Mouse (Mus musculus): ENCODE measurements around the gene Vapa.

Gene Vapa

DNA sequence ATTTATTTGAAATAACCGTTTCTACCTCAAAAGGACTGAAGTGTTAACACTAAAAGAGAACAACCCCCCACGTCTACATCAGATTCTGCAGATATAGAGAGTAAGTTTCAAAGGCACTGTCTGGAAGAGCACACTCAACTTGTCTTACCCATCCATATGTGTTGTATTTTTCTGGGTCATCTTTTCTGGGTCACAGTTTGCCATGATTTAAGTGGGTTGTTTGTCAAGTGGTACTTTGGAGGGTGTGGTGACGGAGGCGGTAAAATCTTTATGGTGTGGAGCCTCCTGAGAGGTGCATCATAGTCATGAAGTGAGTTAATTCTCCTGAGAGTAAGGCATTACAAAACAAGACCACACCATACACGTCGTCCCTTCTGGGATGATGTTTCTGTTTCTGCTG, 12.2 kb upstream of the Vapa start:
- DNase-seq (ENCODE audit: low read depth, low spot score), result no peak

- DNase-seq (ENCODE audit: low read depth, low spot score), result no peak
Measured at GRCm38 (mm10) chr17:65623130-65623529, 9.8 kb upstream of the Vapa start.

- no peak for DNase-seq (ENCODE audit: low read depth, low spot score)
Measured at GRCm38 (mm10) chr17:65618431-65618830, 5.1 kb upstream of the Vapa start.

- no peak for DNase-seq (ENCODE audit: low read depth, low spot score)
Measured at GRCm38 (mm10) chr17:65615678-65616077, 2.3 kb upstream of the Vapa start.

DNA sequence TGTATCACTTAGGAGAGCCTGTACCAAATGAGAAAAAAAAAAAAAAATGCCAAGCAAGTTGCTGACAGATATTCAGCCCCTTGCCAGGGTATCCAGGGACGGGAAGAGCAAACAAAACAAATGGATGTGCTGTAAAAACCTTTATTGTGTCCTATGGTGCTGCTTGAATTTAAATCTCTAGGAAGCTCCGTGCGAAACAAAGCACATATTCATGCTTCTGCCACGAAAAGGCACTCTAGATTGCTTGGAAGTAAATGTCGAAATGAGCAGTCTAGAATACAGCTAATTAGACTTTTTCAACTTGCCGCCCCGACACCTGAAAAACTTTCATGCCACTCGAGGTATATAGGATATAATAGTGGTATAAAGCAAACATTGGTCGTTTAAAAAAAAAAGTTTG, 1.1 kb upstream of the Vapa start:
- DNase-seq (ENCODE audit: low read depth, low spot score), result no peak

DNA sequence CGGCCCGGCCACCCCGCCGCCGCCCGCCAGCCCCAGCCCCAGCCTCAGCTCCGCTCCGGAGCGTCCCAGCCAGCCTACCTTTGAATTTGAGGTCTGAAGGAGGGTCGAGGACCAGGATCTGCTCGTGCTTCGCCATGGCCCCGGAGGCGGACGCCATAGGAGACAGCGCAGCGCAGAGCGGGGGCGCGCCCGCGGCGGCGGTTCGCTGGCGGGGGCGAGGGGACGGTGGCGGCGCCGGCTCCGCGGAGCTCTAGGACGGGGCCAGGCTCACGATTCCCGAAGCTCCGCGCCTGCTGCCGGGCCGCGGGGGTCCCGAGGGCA, 253 bp downstream of the Vapa start:
- DNase-seq (ENCODE audit: low read depth, low spot score), result no peak

- DNase-seq (ENCODE audit: low read depth, low spot score), result peak; percentile 34
Measured at GRCm38 (mm10) chr17:65612391-65613141, 789 bp downstream of the Vapa start.

GRCm38 (mm10) chr17:65611721-65612120, 1.6 kb downstream of the Vapa start:
- DNase-seq (ENCODE audit: low read depth, low spot score), result no peak

GRCm38 (mm10) chr17:65608743-65609142, 4.6 kb downstream of the Vapa start:
- DNase-seq (ENCODE audit: low read depth, low spot score), result no peak

DNA sequence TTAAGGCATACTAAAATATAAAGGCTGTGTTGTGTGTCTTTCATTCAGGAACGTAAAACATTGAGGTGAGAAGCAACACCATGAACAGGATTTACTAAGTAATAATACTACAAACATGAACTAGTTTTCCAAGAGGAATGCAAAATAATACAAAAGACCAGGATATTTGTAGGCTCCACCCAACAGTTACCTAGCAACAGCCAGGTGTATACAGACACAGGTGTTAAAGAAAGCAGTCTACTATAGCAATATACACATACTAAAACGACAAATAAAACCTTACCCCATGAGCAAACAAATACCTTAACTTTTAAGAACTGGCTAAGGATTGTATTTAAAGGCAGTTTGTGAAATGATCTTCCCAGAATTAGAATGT, 5.1 kb downstream of the Vapa start:
- no peak for DNase-seq (ENCODE audit: low read depth, low spot score)

DNA sequence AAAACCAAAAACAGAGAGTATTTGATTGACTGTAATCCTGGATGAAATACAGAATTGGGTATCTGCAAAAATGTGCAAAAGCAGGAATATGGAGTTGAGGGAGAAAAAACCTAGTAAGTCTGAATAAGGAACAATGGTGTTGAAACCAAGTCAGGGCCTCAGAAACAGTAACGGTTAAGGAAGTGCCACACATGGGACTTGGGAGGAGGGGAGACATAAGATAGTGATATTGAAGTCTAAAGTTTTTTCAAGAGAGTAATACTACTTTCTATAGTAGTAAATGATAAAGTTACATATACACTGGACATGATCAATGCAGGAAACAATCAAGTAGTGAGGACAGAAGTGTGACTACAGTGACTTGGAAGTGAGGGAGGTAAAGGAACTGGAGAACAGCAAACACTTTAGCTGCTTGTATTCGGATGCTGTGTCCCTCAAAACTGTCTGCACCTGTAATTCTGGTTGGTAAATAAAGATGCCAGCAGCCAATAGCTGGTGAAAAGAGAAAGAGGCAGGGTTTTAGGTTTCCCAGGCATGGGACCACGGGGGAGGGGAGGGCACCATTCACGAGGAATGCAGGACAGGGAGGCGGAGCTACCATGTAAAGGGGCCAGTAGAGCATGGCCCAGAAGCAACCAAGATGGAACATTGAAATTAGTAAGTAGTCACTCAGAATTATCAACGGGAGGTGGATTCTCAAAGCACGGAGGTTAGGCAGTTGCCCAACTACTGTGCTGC, 5.6 kb downstream of the Vapa start:
- DNase-seq (ENCODE audit: low read depth, low spot score), result no peak

DNA sequence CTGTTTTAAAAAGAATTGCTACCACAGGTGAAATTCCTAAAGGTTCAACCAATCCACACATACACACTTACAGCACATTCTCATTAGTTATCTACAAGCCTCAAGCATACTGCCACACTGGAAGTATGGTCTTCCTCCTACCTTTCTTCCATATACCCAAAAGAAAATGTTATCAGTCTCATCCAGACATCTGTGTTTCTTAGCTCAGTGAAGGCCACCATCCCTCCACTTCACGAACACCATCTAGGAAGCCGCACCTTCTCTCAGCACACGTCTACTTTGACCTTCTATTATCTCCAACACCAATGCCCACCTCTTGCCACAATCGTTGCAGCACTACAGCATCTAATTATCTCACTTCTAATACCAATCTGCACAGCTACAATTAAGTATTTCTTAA, 7.3 kb downstream of the Vapa start:
- no peak for DNase-seq (ENCODE audit: low read depth, low spot score)

DNA sequence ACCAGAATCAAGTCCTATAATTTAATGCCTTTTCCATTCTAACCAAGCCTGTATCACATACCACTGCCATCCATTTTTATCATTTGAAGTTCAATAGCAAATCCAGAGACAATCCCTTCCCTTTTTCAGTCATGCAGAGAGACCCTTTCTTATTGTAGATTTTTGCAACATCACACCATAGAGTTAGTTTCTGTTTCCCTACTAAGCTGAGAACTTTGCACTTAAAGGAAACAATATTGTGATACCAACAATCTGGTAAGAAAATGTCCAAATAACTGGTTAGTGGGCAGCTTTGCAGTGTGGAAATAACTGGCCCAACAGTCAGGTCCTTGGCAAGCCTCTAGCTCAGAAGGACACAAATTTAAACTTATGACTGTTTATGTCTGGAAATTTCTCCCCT, 8.5 kb downstream of the Vapa start:
- no peak for DNase-seq (ENCODE audit: low read depth, low spot score)

DNA sequence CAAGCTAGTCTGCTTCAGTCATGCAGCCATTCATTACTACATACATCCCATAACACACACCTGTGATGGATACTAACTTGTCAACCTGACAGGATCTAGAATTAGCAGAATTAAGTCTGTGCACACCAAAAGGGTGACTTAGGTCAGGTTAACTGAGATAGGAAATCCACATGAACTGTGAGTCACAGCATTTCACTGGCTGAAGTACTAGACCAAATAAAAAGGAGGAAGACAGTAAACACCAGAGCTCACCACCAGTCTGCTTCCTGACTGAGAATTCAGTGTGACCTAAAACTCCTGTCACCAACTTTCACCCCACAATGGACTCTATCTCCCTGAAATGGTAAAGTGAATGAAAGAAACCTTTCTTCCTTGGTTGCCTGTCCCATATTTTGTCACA, 9.0 kb downstream of the Vapa start:
- no peak for DNase-seq (ENCODE audit: low read depth, low spot score)

- DNase-seq (ENCODE audit: low read depth, low spot score), result no peak
Measured at GRCm38 (mm10) chr17:65597857-65598486, 15.4 kb downstream of the Vapa start.

DNA sequence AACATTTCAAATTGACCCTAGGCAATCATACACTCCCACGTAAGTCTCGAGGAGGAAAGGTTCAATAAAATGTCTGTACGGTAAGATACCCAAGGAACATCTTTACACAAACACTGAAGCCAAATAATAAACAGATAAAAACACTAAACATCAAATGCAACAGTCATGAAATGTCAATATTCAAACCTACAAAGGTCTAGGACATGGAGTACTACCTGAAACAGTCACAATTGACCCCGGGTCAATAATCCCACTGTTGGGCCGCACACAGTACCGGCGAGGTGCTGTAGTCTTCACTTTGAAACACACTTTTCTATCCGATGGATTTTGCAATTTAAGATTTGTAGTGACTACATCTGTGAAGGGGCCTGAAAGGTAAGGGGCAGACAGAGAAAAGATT, 18.7 kb downstream of the Vapa start:
- DNase-seq (ENCODE audit: low read depth, low spot score), result no peak

GRCm38 (mm10) chr17:65586892-65587291, 26.5 kb downstream of the Vapa start:
- no peak for DNase-seq (ENCODE audit: low read depth, low spot score)

DNA sequence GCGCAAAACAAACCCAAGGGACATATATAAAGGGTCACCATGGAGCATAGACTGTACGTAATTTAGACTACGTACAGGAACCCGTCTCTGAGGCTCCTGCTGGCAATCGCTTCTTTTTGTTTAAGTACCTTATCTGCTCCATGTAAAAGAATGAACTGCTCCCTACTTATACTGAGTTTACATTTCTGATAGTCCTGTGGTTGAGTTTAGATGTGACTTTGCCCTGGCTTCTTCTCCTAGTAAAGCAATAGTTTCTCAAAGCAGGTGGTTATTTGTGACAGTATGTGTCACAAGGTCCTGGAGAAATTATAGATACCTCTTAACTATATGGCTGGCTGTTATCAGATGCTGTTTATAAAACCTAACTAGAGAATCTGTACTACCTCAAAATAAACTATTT, 31.9 kb downstream of the Vapa start:
- no peak for DNase-seq (ENCODE audit: low read depth, low spot score)

- no peak for DNase-seq (ENCODE audit: low read depth, low spot score)
Measured at GRCm38 (mm10) chr17:65579766-65580165, 33.6 kb downstream of the Vapa start.

- DNase-seq (ENCODE audit: low read depth, low spot score), result peak; percentile 11
Measured at GRCm38 (mm10) chr17:65575339-65575738, 38.0 kb downstream of the Vapa start.

- DNase-seq (ENCODE audit: low read depth, low spot score), result no peak
Measured at GRCm38 (mm10) chr17:65574850-65575249, 38.5 kb downstream of the Vapa start.

DNA sequence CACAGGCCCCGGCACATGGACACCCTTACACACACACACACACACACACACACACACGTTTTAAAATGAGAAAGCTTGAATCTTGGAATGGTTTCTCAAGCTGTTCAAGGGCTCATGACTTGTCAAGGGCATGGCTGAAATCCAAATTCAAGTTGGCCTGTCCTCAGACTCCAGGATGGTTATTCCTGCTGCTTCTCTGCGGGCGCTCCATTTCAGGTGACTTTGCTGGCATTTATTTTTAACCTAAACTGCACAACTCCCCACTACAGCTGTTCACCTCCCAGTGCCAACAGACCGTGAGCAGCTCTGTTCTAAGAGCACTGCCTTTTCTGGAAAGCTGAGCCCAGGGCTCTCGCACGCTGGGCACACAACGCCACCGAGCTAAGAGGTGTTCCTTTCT, 41.5 kb downstream of the Vapa start:
- no peak for DNase-seq (ENCODE audit: low read depth, low spot score)

DNA sequence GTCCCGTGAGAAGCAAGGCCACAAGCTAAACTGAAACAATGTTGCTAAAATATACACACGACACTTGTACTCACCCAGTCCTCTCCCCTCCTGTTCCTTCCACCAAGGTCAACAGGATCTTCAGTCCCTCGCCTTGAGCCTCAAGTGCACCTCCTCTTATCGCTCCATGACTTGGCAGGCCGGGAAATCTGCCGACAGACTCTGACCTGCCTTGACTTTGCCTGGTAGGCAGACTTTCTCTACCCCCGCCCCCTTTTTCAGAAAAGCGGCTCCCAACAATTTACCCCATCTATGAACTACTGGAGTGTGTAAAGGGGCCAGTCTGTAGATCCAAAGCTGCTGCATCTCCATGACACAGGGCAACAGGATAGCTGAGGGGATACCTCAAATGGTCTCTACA, 41.9 kb downstream of the Vapa start:
- no peak for DNase-seq (ENCODE audit: low read depth, low spot score)

Data from retina, postnatal 7 days (tissue).